Mouse (Mus musculus): ENCODE measurements around the gene Cep112. TPM values are rescaled to one million over a fixed set of nuclear protein-coding genes. Genes with fewer than 3 reads are reported as not detected.

Cep112 gene
- 35.7 and 37.8 TPM in 2 replicates for polyA plus RNA-seq (2015; fragmentation: Nextera tagmentation; extraction: Ambion mirVana)

GRCm38 (mm10) chr11:108424889-108425591, at the start of gene Cep112:
TSS of gene Cep112 (plus strand) at chr11:108425192.
- peak within 1 kb of the TSS; percentile 77 for H3K9ac ChIP-seq (replicated peaks)
- peaks cover 32% of the 10 kb centered on the region for H3K4me1 ChIP-seq (replicated peaks)
- no peaks in the 10 kb centered on the region for H3K9me3 ChIP-seq
- H3K4me2 ChIP-seq (replicated peaks), result peak within 1 kb of the TSS; percentile 75
- under 1% methylated on average over 61 of the region's 61 CpGs for WGBS
- H3K36me3 ChIP-seq, result no peaks in the 10 kb centered on the region
- peak; percentile 94 for ATAC-seq
- peak within 1 kb of the TSS; percentile 75 for H3K27ac ChIP-seq
- no peaks in the 10 kb centered on the region for H3K27me3 ChIP-seq
- H3K4me3 ChIP-seq (replicated peaks), result peak within 1 kb of the TSS; percentile 61

- H3K4me2 ChIP-seq (replicated peaks), result no peak overlapping the region
- 84% methylated on average over 7 of the region's 7 CpGs for WGBS
- H3K4me3 ChIP-seq (replicated peaks), result no peak overlapping the region
- H3K27ac ChIP-seq, result no peak overlapping the region
- no peaks in the 10 kb centered on the region for H3K9me3 ChIP-seq
- H3K36me3 ChIP-seq, result no peaks in the 10 kb centered on the region
- no peak for ATAC-seq
- H3K9ac ChIP-seq (replicated peaks), result no peak overlapping the region
- H3K4me1 ChIP-seq (replicated peaks), result no peaks in the 10 kb centered on the region
- H3K27me3 ChIP-seq, result no peaks in the 10 kb centered on the region
Observed at GRCm38 (mm10) chr11:108376815-108377214, 48.2 kb upstream of the Cep112 start.

GRCm38 (mm10) chr11:108377680-108378362, 47.2 kb upstream of the Cep112 start:
- peak; percentile 86 for ATAC-seq

GRCm38 (mm10) chr11:108378363-108378751, 46.6 kb upstream of the Cep112 start:
- WGBS, result 79% methylated on average over 4 of the region's 4 CpGs
- ATAC-seq, result no peak
- H3K27ac ChIP-seq, result no peak overlapping the region

More at GRCm38 (mm10) chr11:108377680-108378362, 47.2 kb upstream of the Cep112 start:
- H3K27me3 ChIP-seq, result no peaks in the 10 kb centered on the region
- WGBS, result 39% methylated on average over 19 of the region's 19 CpGs
- H3K4me3 ChIP-seq (replicated peaks), result no peak overlapping the region
- no peaks in the 10 kb centered on the region for H3K36me3 ChIP-seq
- H3K4me2 ChIP-seq (replicated peaks), result no peak overlapping the region
- no peaks in the 10 kb centered on the region for H3K4me1 ChIP-seq (replicated peaks)
- no peaks in the 10 kb centered on the region for H3K9me3 ChIP-seq
- no peak overlapping the region for H3K27ac ChIP-seq
- H3K9ac ChIP-seq (replicated peaks), result no peak overlapping the region

GRCm38 (mm10) chr11:108382664-108383063, 42.3 kb upstream of the Cep112 start:
- Histone ChIP-seq H3K9me3 (no peaks in the 10 kb centered on the region), H3K27me3 (no peaks in the 10 kb centered on the region), H3K4me3 (replicated peaks) (no peak overlapping the region), H3K4me2 (replicated peaks) (no peak overlapping the region), H3K36me3 (no peaks in the 10 kb centered on the region), H3K4me1 (replicated peaks) (peaks cover 7% of the 10 kb centered on the region), H3K9ac (replicated peaks) (no peak overlapping the region), H3K27ac (no peak overlapping the region)
- WGBS, result 84% methylated on average over 3 of the region's 3 CpGs
- no peak for ATAC-seq

More at GRCm38 (mm10) chr11:108378363-108378751, 46.6 kb upstream of the Cep112 start:
- no peak overlapping the region for H3K9ac ChIP-seq (replicated peaks)
- H3K27me3 ChIP-seq, result no peaks in the 10 kb centered on the region
- H3K4me2 ChIP-seq (replicated peaks), result no peak overlapping the region
- H3K4me1 ChIP-seq (replicated peaks), result no peaks in the 10 kb centered on the region
- H3K9me3 ChIP-seq, result no peaks in the 10 kb centered on the region
- no peak overlapping the region for H3K4me3 ChIP-seq (replicated peaks)
- no peaks in the 10 kb centered on the region for H3K36me3 ChIP-seq

GRCm38 (mm10) chr11:108384920-108385665, 39.9 kb upstream of the Cep112 start:
- no peaks in the 10 kb centered on the region for H3K36me3 ChIP-seq
- no peak overlapping the region for H3K9ac ChIP-seq (replicated peaks)
- no peak overlapping the region for H3K4me2 ChIP-seq (replicated peaks)
- H3K9me3 ChIP-seq, result no peaks in the 10 kb centered on the region
- H3K4me1 ChIP-seq (replicated peaks), result peaks cover 7% of the 10 kb centered on the region
- no peak overlapping the region for H3K4me3 ChIP-seq (replicated peaks)
- H3K27me3 ChIP-seq, result no peaks in the 10 kb centered on the region
- WGBS, result 65% methylated on average over 4 of the region's 4 CpGs
- no peak overlapping the region for H3K27ac ChIP-seq
- no peak for ATAC-seq

- H3K4me2 ChIP-seq (replicated peaks), result no peak overlapping the region
- peaks cover 7% of the 10 kb centered on the region for H3K4me1 ChIP-seq (replicated peaks)
- H3K9ac ChIP-seq (replicated peaks), result no peak overlapping the region
- no peaks in the 10 kb centered on the region for H3K36me3 ChIP-seq
- H3K27me3 ChIP-seq, result no peaks in the 10 kb centered on the region
- 89% methylated on average over 1 of the region's 1 CpGs for WGBS
- no peak overlapping the region for H3K4me3 ChIP-seq (replicated peaks)
- H3K27ac ChIP-seq, result no peak overlapping the region
- H3K9me3 ChIP-seq, result no peaks in the 10 kb centered on the region
- ATAC-seq, result no peak
Observed at GRCm38 (mm10) chr11:108385666-108386024, 39.3 kb upstream of the Cep112 start.

- WGBS, result 96% methylated on average over 9 of the region's 9 CpGs
- no peaks in the 10 kb centered on the region for H3K27me3 ChIP-seq
- H3K9me3 ChIP-seq, result no peaks in the 10 kb centered on the region
- no peak overlapping the region for H3K27ac ChIP-seq
- no peaks in the 10 kb centered on the region for H3K36me3 ChIP-seq
- no peak overlapping the region for H3K9ac ChIP-seq (replicated peaks)
- ATAC-seq, result no peak
- H3K4me3 ChIP-seq (replicated peaks), result no peak overlapping the region
- no peaks in the 10 kb centered on the region for H3K4me1 ChIP-seq (replicated peaks)
- no peak overlapping the region for H3K4me2 ChIP-seq (replicated peaks)
Observed at GRCm38 (mm10) chr11:108395061-108395460, 29.9 kb upstream of the Cep112 start.

GRCm38 (mm10) chr11:108396076-108396829, 28.7 kb upstream of the Cep112 start:
- Histone ChIP-seq H3K9ac (replicated peaks) (no peak overlapping the region), H3K36me3 (no peaks in the 10 kb centered on the region), H3K27me3 (no peaks in the 10 kb centered on the region), H3K4me3 (replicated peaks) (no peak overlapping the region), H3K4me1 (replicated peaks) (no peaks in the 10 kb centered on the region), H3K4me2 (replicated peaks) (no peak overlapping the region), H3K9me3 (no peaks in the 10 kb centered on the region), H3K27ac (no peak overlapping the region)
- no peak for ATAC-seq
- 89% methylated on average over 7 of the region's 7 CpGs for WGBS

- no peaks in the 10 kb centered on the region for H3K27me3 ChIP-seq
- H3K27ac ChIP-seq, result no peak overlapping the region
- no peaks in the 10 kb centered on the region for H3K36me3 ChIP-seq
- ATAC-seq, result peak; percentile 56; the same call in 1 of the 2 replicates
- WGBS, result 52% methylated on average over 8 of the region's 9 CpGs
- H3K4me3 ChIP-seq (replicated peaks), result no peak overlapping the region
- H3K9me3 ChIP-seq, result no peaks in the 10 kb centered on the region
- no peak overlapping the region for H3K4me2 ChIP-seq (replicated peaks)
- H3K4me1 ChIP-seq (replicated peaks), result peaks cover 7% of the 10 kb centered on the region; the same call in 1 of the 2 replicates
- no peak overlapping the region for H3K9ac ChIP-seq (replicated peaks)
Observed at GRCm38 (mm10) chr11:108409876-108410644, 14.9 kb upstream of the Cep112 start.

- H3K4me1 ChIP-seq (replicated peaks), result no peaks in the 10 kb centered on the region
- no peaks in the 10 kb centered on the region for H3K27me3 ChIP-seq
- no peaks in the 10 kb centered on the region for H3K9me3 ChIP-seq
- WGBS, result 92% methylated on average over 1 of the region's 1 CpGs
- ATAC-seq, result no peak
- no peaks in the 10 kb centered on the region for H3K36me3 ChIP-seq
- no peak overlapping the region for H3K27ac ChIP-seq
- H3K4me2 ChIP-seq (replicated peaks), result no peak overlapping the region
- H3K9ac ChIP-seq (replicated peaks), result no peak overlapping the region
- no peak overlapping the region for H3K4me3 ChIP-seq (replicated peaks)
Observed at GRCm38 (mm10) chr11:108416360-108416759, 8.6 kb upstream of the Cep112 start.

Measured in midbrain, embryonic 13.5 days (tissue).